Mouse (Mus musculus) adrenal gland, postnatal 10 days (tissue): ENCODE data around the gene 6030458C11Rik. TPM values are rescaled to one million over a fixed set of nuclear protein-coding genes. Genes with fewer than 3 reads are reported as not detected.

ENCODE experiments used
- DNase-seq: peaks from one replicate; pipeline ENCODE4 v3.0.0; 2021; ENCODE audit warnings: mixed read lengths
- microRNA-seq: library from miRNA; unstranded; fragments of <30 nt; microRNA quantifications from one replicate; pipeline ENCODE4 v1.2.0, GENCODE M21; 2021
- total RNA-seq, 2 experiments: library from RNA; stranded (reverse); gene quantifications; 2 replicates each; pipeline ENCODE4 v1.2.3; 2021

The 6030458C11Rik gene
- total RNA-seq, 2 experiments from 2014 or later, result 13.8 to 15.4 TPM

DNA sequence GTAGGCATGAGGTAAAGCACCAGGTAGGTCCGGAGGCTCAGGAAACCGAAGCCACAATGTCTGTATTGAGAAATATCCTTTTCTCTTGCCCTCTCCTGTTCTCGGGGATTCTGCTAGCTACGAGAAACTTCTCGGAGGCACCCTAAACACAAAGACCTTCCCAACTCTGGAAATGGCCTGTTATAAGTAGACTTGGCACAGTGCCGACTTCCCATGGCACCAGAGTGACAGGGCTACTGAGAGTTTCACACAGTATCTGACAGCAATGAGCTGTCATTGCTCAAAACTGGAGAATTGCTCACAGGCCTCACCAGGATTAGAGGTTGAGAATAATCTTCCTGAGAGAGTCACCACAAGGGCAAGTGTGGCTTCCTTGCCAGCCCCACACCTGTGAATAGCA lies 63.7 kb downstream of the 6030458C11Rik start:
- no peak for DNase-seq

GRCm38 (mm10) chr15:12758461-12758860 lies 66.0 kb downstream of the 6030458C11Rik start:
- DNase-seq, result no peak

Small RNA genes within 50 kb of the gene (microRNA-seq; reads per million reads assigned to microRNA genes)
- gene Gm47288, result not detected

Other genes with a start within 250 kb of the 6030458C11Rik start
- gene Pdzd2, start 84.7 kb downstream of the 6030458C11Rik start, total RNA-seq, result 10 to 100 TPM; 26.2 to 44.2 TPM
- 10 to 100 TPM; 26.0 to 36.2 TPM for gene Drosha, start 166 bp upstream of the 6030458C11Rik start, total RNA-seq